Mouse (Mus musculus) lung, postnatal 0 days (tissue): ENCODE data around the gene Xylt1. TPM values are rescaled to one million over a fixed set of nuclear protein-coding genes. Genes with fewer than 3 reads are reported as not detected.

Experiments
- ATAC-seq: fragments of 200-750 bp; cut with Nextera tagmentation; 2 replicates; pipeline ENCODE4 v1.8.0; 2017; ENCODE audit warnings: moderate library complexity
- DNase-seq: peaks from one replicate; pipeline ENCODE4 v3.0.0-alpha.2; 2016; ENCODE audit warnings: low spot score
- H3K27ac ChIP-seq: fragments of 300-500 bp; sonication (generic); 2 replicates; pipeline ENCODE4 v1.5.1; 2014; ENCODE audit warnings: antibody characterized with exemption, mild to moderate bottlenecking, low read length, mixed read lengths
- H3K27me3 ChIP-seq: fragments of 300-500 bp; sonication (generic); replicated peaks from 2 replicates; pipeline ENCODE4 v1.6.1; 2014; ENCODE audit warnings: low read length, mixed read lengths; ENCODE audit not compliant: insufficient read depth
- H3K36me3 ChIP-seq: fragments of 300-500 bp; sonication (generic); 2 replicates; pipeline ENCODE4 v1.6.1; 2014; ENCODE audit warnings: low read length, mixed read lengths; ENCODE audit not compliant: insufficient read depth
- H3K4me1 ChIP-seq: fragments of 300-500 bp; sonication (generic); 2 replicates; pipeline ENCODE4 v1.6.1; 2014; ENCODE audit warnings: antibody characterized with exemption, low read depth, low read length, mixed read lengths; ENCODE audit not compliant: insufficient read depth
- H3K4me2 ChIP-seq: fragments of 300-500 bp; sonication (generic); replicated peaks from 2 replicates; pipeline ENCODE4 v1.6.1; 2014; ENCODE audit warnings: low read depth, mild to moderate bottlenecking, low read length, moderate library complexity, mixed read lengths
- H3K4me3 ChIP-seq: fragments of 300-500 bp; sonication (generic); 2 replicates; pipeline ENCODE4 v1.5.1; 2014; ENCODE audit warnings: low read depth, low read length
- H3K9ac ChIP-seq: fragments of 300-500 bp; sonication (generic); replicated peaks from 2 replicates; pipeline ENCODE4 v1.6.1; 2014; ENCODE audit warnings: low read depth, mild to moderate bottlenecking
- H3K9me3 ChIP-seq: fragments of 300-500 bp; sonication (generic); 2 replicates; pipeline ENCODE4 v1.6.1; 2016; ENCODE audit warnings: low read length, mixed read lengths
- CTCF ChIP-seq: IDR thresholded peaks from 2 replicates; pipeline ENCODE4 v1.5.1; 2016; ENCODE audit warnings: antibody characterized with exemption, mild to moderate bottlenecking
- EP300 ChIP-seq: IDR thresholded peaks from 2 replicates; pipeline ENCODE4 v1.6.1; 2016; ENCODE audit warnings: antibody characterized with exemption, mild to moderate bottlenecking, control low read depth
- WGBS: fragments of 180-500 bp; shearing (Covaris S2); extraction: QIAGEN DNeasy Blood & Tissue Kit; methylation state at CpG from one replicate; pipeline ENCODE4 v1.1.7; 2014; 5-methylcytosine and 5-hydroxymethylcytosine counted together
- polyA plus RNA-seq: library from polyadenylated mRNA; unstranded; fragments of >200 nt; fragmentation: Nextera tagmentation; extraction: Ambion mirVana; gene quantifications from 2 replicates; pipeline ENCODE4 v1.2.1, GENCODE M21; 2015

Gene Xylt1
- polyA plus RNA-seq, 1 experiment from 2014 or later = 0.45 TPM

DNA sequence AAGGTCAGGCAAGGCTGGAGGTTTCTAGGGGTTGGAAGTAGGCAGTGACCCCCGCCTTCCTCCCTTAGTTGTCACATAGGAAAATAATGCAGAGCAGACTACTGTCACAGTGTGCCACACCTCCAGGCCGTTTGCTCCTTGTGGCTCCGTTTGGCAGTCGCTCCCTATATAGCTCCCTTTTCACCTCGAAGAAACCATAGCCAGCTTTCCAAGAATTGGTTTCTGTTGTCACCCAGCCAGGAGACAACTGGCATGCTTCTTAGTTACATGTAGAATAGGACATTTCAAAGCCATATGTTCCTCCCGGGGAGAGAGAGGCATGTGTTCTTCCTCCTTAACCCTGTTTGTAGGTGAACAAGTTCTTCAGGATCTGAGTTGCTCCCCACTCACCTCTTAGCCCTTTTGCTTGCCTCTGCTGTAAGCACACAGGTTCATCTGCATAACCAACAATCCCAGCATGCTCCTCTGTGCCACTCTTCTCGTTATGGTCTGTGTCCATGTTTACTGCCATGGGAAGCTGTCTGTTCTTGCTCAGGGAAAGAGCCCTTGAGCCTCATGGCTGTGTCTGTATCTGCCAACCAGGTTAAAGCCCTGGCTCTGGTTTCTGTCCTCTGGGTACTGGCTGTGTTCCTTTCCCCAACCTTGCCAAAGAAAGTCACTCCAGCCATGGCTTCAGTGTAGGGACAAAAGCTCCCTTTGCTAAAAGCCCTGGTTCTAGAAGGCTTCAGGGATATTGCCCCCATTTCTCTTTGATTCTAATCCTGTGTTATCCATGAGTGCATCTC lies 143.8 kb downstream of the Xylt1 start:
- DNase-seq (no peak), ATAC-seq (no peak)
- no peaks in the 10 kb centered on the region for H3K4me1 ChIP-seq
- 48% methylated on average over 7 of the region's 7 CpGs for WGBS
- H3K27ac ChIP-seq = no peak overlapping the region
- TF ChIP-seq EP300 (no peak), CTCF (no peak)
- no peak overlapping the region for H3K4me3 ChIP-seq
- H3K9ac ChIP-seq = no peak overlapping the region
- H3K9me3 ChIP-seq = no peaks in the 10 kb centered on the region
- no peak overlapping the region for H3K4me2 ChIP-seq
- H3K36me3 ChIP-seq = no peaks in the 10 kb centered on the region
- no peaks in the 10 kb centered on the region for H3K27me3 ChIP-seq

DNA sequence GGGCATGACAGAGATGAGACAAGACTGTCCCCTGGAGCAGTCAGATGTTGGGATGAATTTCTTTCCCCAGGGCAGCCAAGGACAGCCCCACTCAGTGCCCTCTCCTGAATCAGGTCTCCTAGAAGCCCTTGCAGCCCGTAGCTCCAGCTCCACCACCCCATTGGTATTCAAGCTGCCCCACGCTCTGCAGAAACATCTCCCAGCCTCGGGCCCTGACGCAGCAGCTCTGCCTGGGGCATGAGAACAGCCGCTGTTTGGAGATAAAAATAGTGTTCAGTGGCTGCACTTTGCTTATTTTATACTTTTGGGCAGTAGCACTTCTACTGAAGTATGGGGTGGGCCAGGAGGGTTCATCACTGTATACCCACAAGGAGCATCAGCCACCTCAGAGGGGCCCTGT lies 144.9 kb downstream of the Xylt1 start:
- TF ChIP-seq EP300 = no peak
- no peak for TF ChIP-seq CTCF
- no peak for ATAC-seq
- 92% methylated on average over 5 of the region's 5 CpGs for WGBS

DNA sequence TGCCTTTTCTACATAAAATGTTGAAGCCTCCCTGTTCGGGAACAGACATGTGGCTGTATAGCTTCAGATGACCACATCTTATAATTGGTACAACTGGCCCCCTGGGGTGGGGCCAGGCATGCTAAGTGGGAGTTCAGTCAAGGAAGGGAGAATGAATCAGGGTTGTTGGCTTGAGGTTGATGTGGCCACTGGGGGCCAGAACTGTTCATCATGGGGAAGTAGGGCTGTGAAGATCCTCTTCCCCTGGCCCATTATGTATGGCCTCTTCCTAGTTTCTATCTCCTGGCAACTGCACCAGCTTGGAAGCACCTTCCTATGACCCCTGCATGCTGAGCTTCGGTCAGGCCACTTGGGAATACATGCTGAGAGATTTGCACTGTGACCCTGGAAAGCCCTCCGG lies 145.8 kb downstream of the Xylt1 start:
- DNase-seq = no peak
- WGBS = 91% methylated on average over 3 of the region's 3 CpGs
- Histone ChIP-seq H3K4me3 (no peak overlapping the region), H3K9me3 (no peaks in the 10 kb centered on the region), H3K4me2 (no peak overlapping the region), H3K9ac (no peak overlapping the region), H3K4me1 (no peaks in the 10 kb centered on the region), H3K27ac (no peak overlapping the region), H3K36me3 (no peaks in the 10 kb centered on the region), H3K27me3 (no peaks in the 10 kb centered on the region)
- TF ChIP-seq CTCF = no peak
- TF ChIP-seq EP300 = no peak
- ATAC-seq = no peak

More for the DNA sequence above, 144.9 kb downstream of the Xylt1 start:
- Histone ChIP-seq H3K27me3 (no peaks in the 10 kb centered on the region), H3K27ac (no peak overlapping the region), H3K4me2 (no peak overlapping the region), H3K9me3 (no peaks in the 10 kb centered on the region), H3K36me3 (no peaks in the 10 kb centered on the region), H3K4me1 (no peaks in the 10 kb centered on the region), H3K9ac (no peak overlapping the region), H3K4me3 (no peak overlapping the region)
- no peak for DNase-seq

DNA sequence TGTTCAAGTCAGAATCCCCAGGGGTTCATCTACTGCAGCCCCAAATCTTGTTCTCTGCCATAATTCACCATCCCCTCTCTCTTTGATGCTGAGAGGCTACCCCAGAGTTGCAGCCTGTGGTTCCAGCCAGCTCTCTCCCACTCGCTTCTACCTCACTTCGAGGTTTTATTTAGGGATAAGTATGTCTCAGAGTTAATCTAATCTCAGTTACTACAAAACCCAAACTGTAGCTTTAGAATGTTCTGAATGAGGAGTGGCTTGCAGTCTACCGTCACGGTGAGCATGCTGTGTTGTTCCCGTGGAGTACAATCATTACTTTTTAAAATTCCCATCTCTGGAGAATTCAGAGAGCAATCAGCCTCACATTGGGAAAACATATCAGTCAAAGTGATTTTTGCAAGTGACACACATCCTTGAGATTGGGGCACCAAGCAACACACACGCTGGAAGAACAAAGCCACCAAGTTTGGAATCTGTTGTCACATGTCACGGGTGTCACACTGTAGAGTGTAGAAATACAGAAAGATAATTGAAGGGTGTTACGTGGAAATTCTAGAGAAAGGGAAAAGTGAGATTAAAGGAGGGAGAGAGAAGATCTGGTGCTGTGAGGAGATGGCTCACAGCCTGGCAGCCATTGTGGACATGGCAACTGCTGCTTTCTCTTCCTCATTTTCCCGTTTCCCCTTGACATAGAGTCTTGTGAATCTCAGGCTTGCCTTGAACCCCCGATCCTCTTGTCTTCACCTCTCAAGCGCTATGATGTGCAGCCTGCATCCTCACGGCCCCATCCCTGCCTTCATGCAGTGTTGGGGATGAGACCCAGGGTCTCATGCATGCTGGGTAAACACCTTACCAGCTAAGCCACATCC lies 149.2 kb downstream of the Xylt1 start:
- DNase-seq (no peak), ATAC-seq (no peak)
- Histone ChIP-seq H3K27ac (no peak overlapping the region), H3K9me3 (no peaks in the 10 kb centered on the region), H3K4me2 (no peak overlapping the region), H3K27me3 (no peaks in the 10 kb centered on the region), H3K36me3 (no peaks in the 10 kb centered on the region), H3K4me1 (0 out of 2 replicates have a peak, but pooled peaks cover 3% of the 10 kb centered on the region), H3K4me3 (no peak overlapping the region), H3K9ac (no peak overlapping the region)
- 74% methylated on average over 12 of the region's 12 CpGs for WGBS
- no peak for TF ChIP-seq EP300
- no peak for TF ChIP-seq CTCF

DNA sequence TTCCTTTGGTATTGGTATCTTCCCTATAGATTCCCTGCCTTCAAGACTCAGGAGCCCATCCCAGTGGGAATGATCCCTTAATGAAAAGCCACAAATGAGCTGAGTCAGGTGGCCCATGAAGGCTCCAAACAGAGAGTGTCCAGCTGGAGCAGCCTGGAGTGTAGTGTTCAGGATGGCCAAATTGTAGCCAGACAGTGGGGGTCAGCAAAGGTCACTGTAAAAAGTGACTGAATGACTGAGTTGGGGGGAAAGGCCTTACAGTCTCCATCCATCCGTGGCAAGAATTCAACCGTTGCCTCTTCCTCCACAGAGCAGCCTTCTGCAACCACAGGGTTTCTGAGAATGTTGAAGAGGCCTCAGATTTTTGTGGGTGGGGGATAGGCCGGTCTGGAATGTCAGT lies 151.9 kb downstream of the Xylt1 start:
- WGBS = 14% methylated on average over 3 of the region's 3 CpGs
- 0 out of 2 replicates have a peak, but pooled peaks cover 3% of the 10 kb centered on the region for H3K4me1 ChIP-seq
- H3K4me3 ChIP-seq = no peak overlapping the region

DNA sequence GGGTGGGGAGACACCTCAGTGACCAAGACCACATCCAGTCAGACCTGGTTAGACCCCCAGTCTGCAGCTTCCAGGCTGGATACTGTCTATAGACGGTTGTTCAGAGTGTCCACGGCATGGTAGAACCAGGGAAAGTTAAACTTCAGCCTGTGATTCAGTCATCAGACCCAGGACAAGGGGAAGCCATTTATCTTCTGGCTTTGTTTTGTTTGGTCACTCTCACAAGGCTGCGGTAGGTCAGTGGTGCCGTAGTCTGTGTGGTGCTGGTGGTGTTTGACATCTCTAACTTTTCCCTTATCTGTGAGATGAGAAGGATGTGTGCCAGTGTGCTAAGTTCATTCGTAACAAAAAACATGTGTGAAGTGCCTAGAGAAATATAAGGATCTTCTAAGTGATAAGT lies 152.4 kb downstream of the Xylt1 start:
- Histone ChIP-seq H3K4me1 (0 out of 2 replicates have a peak, but pooled peaks cover 3% of the 10 kb centered on the region), H3K4me2 (no peak overlapping the region), H3K9me3 (no peaks in the 10 kb centered on the region), H3K27me3 (no peaks in the 10 kb centered on the region), H3K4me3 (no peak overlapping the region), H3K36me3 (no peaks in the 10 kb centered on the region), H3K9ac (no peak overlapping the region), H3K27ac (no peak overlapping the region)
- WGBS = 20% methylated on average over 5 of the region's 5 CpGs
- no peak for ATAC-seq
- TF ChIP-seq CTCF (no peak), EP300 (no peak)
- DNase-seq = no peak

More for the DNA sequence above, 151.9 kb downstream of the Xylt1 start:
- DNase-seq (no peak), ATAC-seq (no peak)
- TF ChIP-seq EP300 (no peak), CTCF (no peak)
- no peak overlapping the region for H3K9ac ChIP-seq
- H3K36me3 ChIP-seq = no peaks in the 10 kb centered on the region
- no peaks in the 10 kb centered on the region for H3K27me3 ChIP-seq
- no peak overlapping the region for H3K4me2 ChIP-seq
- no peak overlapping the region for H3K27ac ChIP-seq
- H3K9me3 ChIP-seq = no peaks in the 10 kb centered on the region
